Mouse (Mus musculus): ENCODE measurements at regions not wholly inside any gene's neighbourhood (a gene's known extent, or its start where the extent isn't known, plus 50 kb on each side); places are given as distances from the start of the nearest gene placed in this dataset.

DNA sequence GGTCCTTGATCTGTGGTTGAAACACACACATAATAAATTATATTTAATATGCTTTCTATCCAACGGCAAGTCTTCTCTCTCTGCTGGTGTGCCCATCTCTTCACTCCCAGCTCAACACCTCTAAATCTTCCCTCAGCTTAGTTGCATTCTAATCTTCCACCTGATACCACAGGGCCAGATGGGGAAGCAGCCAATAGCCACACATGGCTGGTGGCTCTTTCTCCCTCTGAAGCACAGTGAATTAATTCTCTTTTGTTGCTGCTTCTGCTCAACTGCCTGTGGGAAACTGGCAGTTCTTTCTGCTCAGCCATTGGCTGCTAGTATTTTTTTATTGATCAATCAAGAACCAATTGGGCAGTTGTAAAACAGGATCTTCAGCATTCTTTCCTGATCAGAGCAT is 750.0 kb downstream of the Serpinb8 start:
- in situ Hi-C loops (cut with MboI; ENCODE audit: low sequenced_read_pairs in 2 of 2, unreplicated experiment in 2 of 2) = no loop called here
- Histone ChIP-seq H3K9ac (ENCODE audit: insufficient read depth, low read depth, low read length, poor library complexity, severe bottlenecking) (no peak overlapping the region), H3K36me3 (ENCODE audit: control insufficient read depth, insufficient read depth, low read length, poor library complexity, severe bottlenecking) (no peaks in the 10 kb centered on the region), H3K4me3 (ENCODE audit: insufficient read depth in 1 of 2, low read depth in 1 of 2, low read length in 2 of 2, poor library complexity in 1 of 2, severe bottlenecking in 1 of 2) (no peak overlapping the region), H3K4me1 (ENCODE audit: control insufficient read depth in 2 of 2, insufficient read depth in 2 of 2, low read length in 2 of 2, poor library complexity in 1 of 2) (no peaks in the 10 kb centered on the region), H3K27ac (ENCODE audit: insufficient read depth, low read depth, low read length, poor library complexity, severe bottlenecking) (no peak overlapping the region), H3K9me3 (ENCODE audit: control insufficient read depth, insufficient read depth, low read depth, low read length) (no peaks in the 10 kb centered on the region)
- no peak for DNase-seq (ENCODE audit: low read depth, low spot score)
- TF ChIP-seq HCFC1 (IDR thresholded peaks at IDR 0.05; ENCODE audit: borderline replicate concordance, insufficient read depth, low read length) = no peak
- TF ChIP-seq CHD2 (IDR thresholded peaks at IDR 0.05; ENCODE audit: low read depth, low read length) = no peak
- TF ChIP-seq ZNF384 (IDR thresholded peaks at IDR 0.05; ENCODE audit: low read depth, low read length) = no peak
- no peak for TF ChIP-seq MAFK (IDR thresholded peaks at IDR 0.05; ENCODE audit: insufficient read depth, low read depth, low read length)
- TF ChIP-seq ZC3H11A (IDR thresholded peaks at IDR 0.05; ENCODE audit: borderline replicate concordance, low read depth, low read length) = no peak

DNA sequence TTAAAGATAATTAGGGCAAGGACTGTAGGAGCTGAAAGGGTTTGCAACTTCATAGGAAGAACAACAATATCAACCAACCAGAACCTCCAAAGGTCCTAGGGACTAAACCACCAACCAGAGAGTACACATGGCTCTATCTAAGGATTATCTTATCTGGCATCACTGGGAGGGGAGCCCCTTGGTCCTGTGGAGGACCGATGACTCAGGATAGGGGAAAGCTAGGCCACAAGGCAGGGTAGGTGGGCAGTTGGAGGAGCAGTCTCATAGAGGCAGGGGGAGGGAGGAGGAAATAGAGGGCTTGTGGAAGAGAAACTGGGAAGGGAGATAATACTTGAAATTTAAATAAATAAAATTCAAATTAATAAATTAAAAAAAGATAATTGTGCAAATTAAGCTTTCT is 751.5 kb downstream of the Serpinb8 start:
- H3K4me3 ChIP-seq (ENCODE audit: insufficient read depth in 1 of 2, low read depth in 1 of 2, low read length in 2 of 2, poor library complexity in 1 of 2, severe bottlenecking in 1 of 2) = no peak overlapping the region
- TF ChIP-seq CHD2 (IDR thresholded peaks at IDR 0.05; ENCODE audit: low read depth, low read length) = no peak
- no peak for TF ChIP-seq ZNF384 (IDR thresholded peaks at IDR 0.05; ENCODE audit: low read depth, low read length)
- no peak for TF ChIP-seq HCFC1 (IDR thresholded peaks at IDR 0.05; ENCODE audit: borderline replicate concordance, insufficient read depth, low read length)

DNA sequence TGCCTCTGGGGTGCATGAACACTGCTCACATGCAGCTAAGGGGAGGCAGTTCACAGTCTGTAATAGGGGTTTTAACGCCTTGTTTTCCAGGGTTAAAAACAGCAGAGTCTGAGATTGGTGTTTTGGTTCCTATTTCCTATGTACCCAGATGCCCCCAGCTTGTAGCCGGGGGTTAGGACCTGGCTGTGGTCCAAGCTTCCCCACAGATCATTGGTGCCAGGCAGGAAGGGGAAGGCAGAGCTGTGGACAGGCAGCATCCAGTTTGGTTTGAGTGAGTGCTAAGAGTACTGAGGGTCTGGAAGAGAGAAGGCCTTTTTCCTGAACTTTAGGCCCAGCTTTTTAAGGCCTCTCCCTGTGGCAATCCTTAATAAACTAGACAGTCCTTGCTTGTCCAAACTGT is 774.0 kb downstream of the Serpinb8 start:
- Histone ChIP-seq H3K4me1 (ENCODE audit: control insufficient read depth in 2 of 2, insufficient read depth in 2 of 2, low read length in 2 of 2, poor library complexity in 1 of 2) (no peaks in the 10 kb centered on the region), H3K9ac (ENCODE audit: insufficient read depth, low read depth, low read length, poor library complexity, severe bottlenecking) (no peak overlapping the region), H3K4me3 (ENCODE audit: insufficient read depth in 1 of 2, low read depth in 1 of 2, low read length in 2 of 2, poor library complexity in 1 of 2, severe bottlenecking in 1 of 2) (no peak overlapping the region), H3K9me3 (ENCODE audit: control insufficient read depth, insufficient read depth, low read depth, low read length) (no peaks in the 10 kb centered on the region), H3K27ac (ENCODE audit: insufficient read depth, low read depth, low read length, poor library complexity, severe bottlenecking) (no peak overlapping the region), H3K36me3 (ENCODE audit: control insufficient read depth, insufficient read depth, low read length, poor library complexity, severe bottlenecking) (no peaks in the 10 kb centered on the region)
- no peak for DNase-seq (ENCODE audit: low read depth, low spot score)
- in situ Hi-C loops (cut with MboI; ENCODE audit: low sequenced_read_pairs in 2 of 2, unreplicated experiment in 2 of 2) = no loop called here
- no peak for TF ChIP-seq MAFK (IDR thresholded peaks at IDR 0.05; ENCODE audit: insufficient read depth, low read depth, low read length)
- TF ChIP-seq HCFC1 (IDR thresholded peaks at IDR 0.05; ENCODE audit: borderline replicate concordance, insufficient read depth, low read length) = no peak
- no peak for TF ChIP-seq ZC3H11A (IDR thresholded peaks at IDR 0.05; ENCODE audit: borderline replicate concordance, low read depth, low read length)

More for the DNA sequence above, 751.5 kb downstream of the Serpinb8 start:
- Histone ChIP-seq H3K36me3 (ENCODE audit: control insufficient read depth, insufficient read depth, low read length, poor library complexity, severe bottlenecking) (no peaks in the 10 kb centered on the region), H3K4me1 (ENCODE audit: control insufficient read depth in 2 of 2, insufficient read depth in 2 of 2, low read length in 2 of 2, poor library complexity in 1 of 2) (no peaks in the 10 kb centered on the region), H3K9ac (ENCODE audit: insufficient read depth, low read depth, low read length, poor library complexity, severe bottlenecking) (no peak overlapping the region), H3K9me3 (ENCODE audit: control insufficient read depth, insufficient read depth, low read depth, low read length) (no peaks in the 10 kb centered on the region), H3K27ac (ENCODE audit: insufficient read depth, low read depth, low read length, poor library complexity, severe bottlenecking) (no peak overlapping the region)
- in situ Hi-C loops (cut with MboI; ENCODE audit: low sequenced_read_pairs in 2 of 2, unreplicated experiment in 2 of 2) = no loop called here
- no peak for DNase-seq (ENCODE audit: low read depth, low spot score)

DNA sequence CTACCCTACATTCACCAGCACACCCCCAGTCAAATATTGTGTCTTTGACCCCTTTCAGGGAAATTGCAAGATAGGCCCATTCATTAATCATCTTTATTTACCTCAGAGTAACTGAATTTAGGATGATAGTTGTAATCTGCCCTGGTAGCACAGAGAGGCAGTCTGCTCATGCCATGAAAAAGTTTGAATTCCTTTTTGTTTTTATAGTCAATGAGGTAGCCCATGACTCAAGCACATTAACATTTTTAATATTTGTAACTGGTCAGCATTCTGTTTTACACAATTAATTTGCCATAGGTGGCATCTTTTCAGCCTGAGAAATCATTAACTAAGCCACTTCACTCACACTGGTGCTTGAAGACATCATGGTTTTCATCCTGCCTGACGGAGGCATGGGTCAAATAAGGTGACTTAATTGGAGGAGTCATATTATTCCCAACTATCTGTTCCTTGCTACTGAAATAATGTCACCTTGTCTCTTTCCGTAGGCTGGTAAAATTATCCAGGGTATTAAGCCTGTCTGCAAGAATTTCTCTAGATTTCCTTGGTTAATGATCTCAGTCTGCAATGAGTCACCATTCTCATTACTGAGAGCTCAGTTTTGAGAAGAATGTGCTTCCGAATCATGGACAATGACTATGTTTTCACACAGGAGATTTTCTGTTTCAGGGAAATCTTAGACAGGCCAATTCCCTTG is 780.2 kb downstream of the Serpinb8 start:
- Histone ChIP-seq H3K4me1 (ENCODE audit: control insufficient read depth in 2 of 2, insufficient read depth in 2 of 2, low read length in 2 of 2, poor library complexity in 1 of 2) (no peaks in the 10 kb centered on the region), H3K9ac (ENCODE audit: insufficient read depth, low read depth, low read length, poor library complexity, severe bottlenecking) (no peak overlapping the region), H3K36me3 (ENCODE audit: control insufficient read depth, insufficient read depth, low read length, poor library complexity, severe bottlenecking) (no peaks in the 10 kb centered on the region), H3K27ac (ENCODE audit: insufficient read depth, low read depth, low read length, poor library complexity, severe bottlenecking) (no peak overlapping the region), H3K9me3 (ENCODE audit: control insufficient read depth, insufficient read depth, low read depth, low read length) (no peaks in the 10 kb centered on the region), H3K4me3 (ENCODE audit: insufficient read depth in 1 of 2, low read depth in 1 of 2, low read length in 2 of 2, poor library complexity in 1 of 2, severe bottlenecking in 1 of 2) (no peak overlapping the region)
- no peak for DNase-seq (ENCODE audit: low read depth, low spot score)
- no peak for TF ChIP-seq CHD2 (IDR thresholded peaks at IDR 0.05; ENCODE audit: low read depth, low read length)
- TF ChIP-seq HCFC1 (IDR thresholded peaks at IDR 0.05; ENCODE audit: borderline replicate concordance, insufficient read depth, low read length) = no peak
- TF ChIP-seq MAFK (IDR thresholded peaks at IDR 0.05; ENCODE audit: insufficient read depth, low read depth, low read length) = no peak
- no peak for TF ChIP-seq ZNF384 (IDR thresholded peaks at IDR 0.05; ENCODE audit: low read depth, low read length)
- TF ChIP-seq ZC3H11A (IDR thresholded peaks at IDR 0.05; ENCODE audit: borderline replicate concordance, low read depth, low read length) = no peak
- in situ Hi-C loops (cut with MboI; ENCODE audit: low sequenced_read_pairs in 2 of 2, unreplicated experiment in 2 of 2) = no loop called here

DNA sequence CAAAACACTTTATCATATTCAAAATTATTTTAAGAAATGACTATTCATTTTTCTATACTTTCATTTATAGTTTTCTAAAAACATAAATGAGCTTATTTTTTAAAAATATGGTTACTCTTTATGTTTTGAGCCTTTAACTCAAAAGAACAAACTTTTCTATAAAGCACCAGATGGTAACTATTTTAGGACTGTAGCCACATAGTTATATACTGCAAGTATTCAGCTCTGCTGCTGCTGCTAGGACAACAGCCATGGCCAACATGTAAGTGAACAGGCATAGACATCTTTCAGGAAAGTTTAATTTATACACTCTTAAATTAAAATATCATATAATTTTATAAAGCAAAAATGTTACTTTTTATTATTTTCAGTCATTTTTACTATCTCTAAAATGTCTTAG is 800.1 kb downstream of the Serpinb8 start:
- TF ChIP-seq ZC3H11A (IDR thresholded peaks at IDR 0.05; ENCODE audit: borderline replicate concordance, low read depth, low read length) = no peak
- TF ChIP-seq HCFC1 (IDR thresholded peaks at IDR 0.05; ENCODE audit: borderline replicate concordance, insufficient read depth, low read length) = no peak
- TF ChIP-seq ZNF384 (IDR thresholded peaks at IDR 0.05; ENCODE audit: low read depth, low read length) = no peak
- TF ChIP-seq MAFK (IDR thresholded peaks at IDR 0.05; ENCODE audit: insufficient read depth, low read depth, low read length) = no peak
- no peak for TF ChIP-seq CHD2 (IDR thresholded peaks at IDR 0.05; ENCODE audit: low read depth, low read length)
- in situ Hi-C loops (cut with MboI; ENCODE audit: low sequenced_read_pairs in 2 of 2, unreplicated experiment in 2 of 2) = no loop called here
- Histone ChIP-seq H3K27ac (ENCODE audit: insufficient read depth, low read depth, low read length, poor library complexity, severe bottlenecking) (no peak overlapping the region), H3K4me3 (ENCODE audit: insufficient read depth in 1 of 2, low read depth in 1 of 2, low read length in 2 of 2, poor library complexity in 1 of 2, severe bottlenecking in 1 of 2) (no peak overlapping the region), H3K9me3 (ENCODE audit: control insufficient read depth, insufficient read depth, low read depth, low read length) (0 out of 2 replicates have a peak, but pooled peaks cover 2% of the 10 kb centered on the region), H3K36me3 (ENCODE audit: control insufficient read depth, insufficient read depth, low read length, poor library complexity, severe bottlenecking) (no peaks in the 10 kb centered on the region), H3K4me1 (ENCODE audit: control insufficient read depth in 2 of 2, insufficient read depth in 2 of 2, low read length in 2 of 2, poor library complexity in 1 of 2) (no peaks in the 10 kb centered on the region), H3K9ac (ENCODE audit: insufficient read depth, low read depth, low read length, poor library complexity, severe bottlenecking) (no peak overlapping the region)
- no peak for DNase-seq (ENCODE audit: low read depth, low spot score)
